Mouse (Mus musculus): ENCODE results near the gene 2310061I04Rik.

The 2310061I04Rik gene

GRCm38 (mm10) chr17:35916297-35917142 is 19.3 kb upstream of the 2310061I04Rik start, which contains the start of the genes Mrps18b and Ppp1r10:
Gene Mrps18b, minus strand, starts transcription at chr17:35916389.
Gene Ppp1r10, plus strand, starts transcription at chr17:35916434.
- DNase-seq (ENCODE audit: low spot score) = peak; percentile 100

DNA sequence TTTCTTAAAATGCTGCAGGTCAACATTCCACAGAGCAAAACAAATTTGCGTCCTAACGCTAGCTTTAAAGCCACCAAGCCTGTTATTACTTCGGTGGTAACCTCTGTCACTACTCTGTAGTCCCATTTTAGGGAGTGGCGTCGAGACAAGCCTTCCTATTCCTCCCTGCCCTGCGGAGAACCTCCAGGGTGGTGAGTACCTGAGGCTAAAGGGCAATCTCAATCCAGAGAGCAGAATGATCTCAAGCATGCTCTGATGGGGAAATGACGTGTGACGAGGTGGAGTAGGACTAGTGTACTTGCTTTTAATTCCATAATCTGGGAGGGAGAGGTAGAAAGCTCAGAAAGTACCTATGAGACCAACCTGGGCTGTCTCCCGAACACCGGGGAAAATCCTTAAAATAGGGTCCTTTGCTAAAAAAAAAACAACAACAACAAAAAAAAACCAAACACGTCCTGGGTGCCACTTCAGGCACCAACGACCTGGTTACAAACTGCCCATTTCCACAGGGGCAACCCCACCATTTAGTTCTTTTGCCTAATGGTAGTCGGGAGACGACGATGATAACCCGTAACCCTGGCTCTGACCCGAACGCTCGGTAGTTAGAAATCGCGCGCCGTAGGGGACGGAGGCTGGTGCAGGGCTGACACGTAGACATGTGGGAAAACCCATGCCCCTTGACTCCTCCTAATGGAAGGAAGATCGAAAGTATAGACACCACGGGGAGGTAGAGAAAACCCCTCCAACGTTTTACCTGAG is 18.5 kb upstream of the 2310061I04Rik start:
- DNase-seq (ENCODE audit: low spot score) = no peak

- no peak for DNase-seq (ENCODE audit: low spot score)
Observed at GRCm38 (mm10) chr17:35914975-35915374, 17.7 kb upstream of the 2310061I04Rik start.

GRCm38 (mm10) chr17:35909919-35910369 is 12.7 kb upstream of the 2310061I04Rik start, which contains the start of gene Atat1:
Gene Atat1, minus strand, starts transcription at chr17:35910075.
- peak; percentile 97 for DNase-seq (ENCODE audit: low spot score)

- no peak for DNase-seq (ENCODE audit: low spot score)
Observed at GRCm38 (mm10) chr17:35909186-35909918, 12.1 kb upstream of the 2310061I04Rik start.

- DNase-seq (ENCODE audit: low spot score) = no peak
Observed at GRCm38 (mm10) chr17:35907609-35908008, 10.4 kb upstream of the 2310061I04Rik start.

DNA sequence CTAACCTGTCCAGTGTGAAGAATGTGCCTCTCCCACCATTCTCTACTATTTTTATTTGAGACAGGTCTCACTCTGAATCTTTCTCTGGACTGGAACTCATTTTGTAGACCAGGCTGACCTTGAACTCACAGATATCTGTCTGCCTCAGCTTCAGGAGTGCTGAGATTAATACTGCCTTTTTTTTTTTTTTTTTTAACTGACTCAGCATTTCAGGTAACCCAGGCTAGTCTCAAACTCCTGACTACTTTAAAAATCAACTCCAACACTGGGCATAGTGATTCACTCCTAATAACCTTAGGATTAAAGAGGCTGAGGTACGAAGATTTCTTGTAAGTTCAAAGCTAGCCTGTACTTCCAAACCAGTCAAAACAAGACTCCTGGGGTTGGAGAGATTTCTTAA is 8.4 kb upstream of the 2310061I04Rik start:
- DNase-seq (ENCODE audit: low spot score) = no peak

GRCm38 (mm10) chr17:35903992-35904355 is 6.7 kb upstream of the 2310061I04Rik start:
- no peak for DNase-seq (ENCODE audit: low spot score)

DNA sequence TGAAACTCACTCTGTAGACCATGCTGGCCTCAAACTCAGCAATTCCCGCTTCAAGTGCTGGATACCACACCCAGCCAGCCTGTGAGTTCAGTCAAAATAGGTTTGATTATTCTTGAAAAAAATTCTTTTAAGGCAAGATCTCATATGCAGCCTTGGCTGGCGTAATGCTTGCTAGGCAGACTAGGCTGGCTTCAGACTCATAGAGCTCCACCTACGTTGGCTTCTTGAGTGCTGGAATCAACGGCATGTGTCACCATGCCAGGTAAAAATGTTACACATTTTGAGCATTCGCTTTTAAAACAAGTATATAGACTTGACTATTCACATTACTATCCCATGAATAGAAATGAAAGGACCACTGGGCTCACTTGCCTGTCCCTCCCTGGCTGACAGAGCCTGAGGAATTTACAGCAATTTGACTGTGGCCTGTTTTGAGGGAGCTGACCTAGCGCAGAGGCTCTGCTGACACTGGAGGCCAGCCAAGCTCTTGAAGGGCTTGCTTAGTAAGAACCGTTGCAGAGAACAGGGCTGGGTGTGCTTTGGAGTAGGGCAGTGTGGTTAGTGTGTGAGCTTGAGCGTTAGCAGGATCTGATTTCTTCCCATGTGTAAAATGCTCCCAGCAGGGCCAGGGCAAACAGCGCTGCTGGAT is 6.2 kb upstream of the 2310061I04Rik start:
- DNase-seq (ENCODE audit: low spot score) = peak; percentile 86

- DNase-seq (ENCODE audit: low spot score) = no peak
Observed at GRCm38 (mm10) chr17:35900636-35901035, 3.4 kb upstream of the 2310061I04Rik start.

DNA sequence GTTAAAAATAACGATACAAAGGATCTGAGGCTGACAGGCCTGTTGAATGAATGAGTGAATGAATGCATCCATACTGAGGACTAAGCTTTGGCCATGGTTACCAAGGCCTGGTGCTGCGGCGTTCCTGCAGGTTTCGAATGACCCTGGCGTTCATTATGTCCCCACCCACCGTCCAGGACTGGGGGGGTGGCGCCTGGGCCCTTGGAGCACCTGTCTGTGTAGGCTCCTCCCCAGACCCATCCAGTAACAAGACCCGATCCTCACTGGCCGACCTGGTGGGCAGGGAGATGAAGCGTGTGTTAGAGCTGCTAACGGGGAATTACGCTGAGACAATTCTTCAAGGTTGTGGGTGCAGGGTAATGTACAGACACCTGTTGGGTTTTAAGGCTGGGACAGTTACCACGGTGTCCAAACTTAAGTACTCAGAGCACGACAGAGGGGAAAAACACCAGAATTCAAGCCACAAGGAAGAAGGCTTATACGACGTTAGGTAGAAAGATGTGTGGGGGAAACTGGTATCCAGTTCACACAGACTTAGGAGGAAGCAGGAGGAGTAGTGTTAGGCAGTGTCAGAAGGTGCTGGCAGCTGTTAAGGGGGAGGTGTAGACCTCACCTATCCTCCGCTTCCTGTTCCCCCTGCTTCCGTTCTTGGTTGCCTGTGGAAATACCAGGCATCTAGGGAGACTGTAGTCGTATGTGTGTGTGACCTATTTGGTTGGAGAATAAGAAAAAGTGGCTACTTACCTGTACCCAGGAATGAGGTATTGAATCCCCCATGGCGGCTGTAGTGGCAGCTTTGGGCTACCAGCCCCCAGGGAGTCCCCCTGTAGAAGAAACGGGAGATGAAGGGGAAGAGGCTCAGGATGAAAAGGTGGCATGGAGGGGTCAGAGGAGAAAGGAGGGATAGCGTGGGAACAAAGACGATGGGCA is 678 bp upstream of the 2310061I04Rik start:
- no peak for DNase-seq (ENCODE audit: low spot score)

DNA sequence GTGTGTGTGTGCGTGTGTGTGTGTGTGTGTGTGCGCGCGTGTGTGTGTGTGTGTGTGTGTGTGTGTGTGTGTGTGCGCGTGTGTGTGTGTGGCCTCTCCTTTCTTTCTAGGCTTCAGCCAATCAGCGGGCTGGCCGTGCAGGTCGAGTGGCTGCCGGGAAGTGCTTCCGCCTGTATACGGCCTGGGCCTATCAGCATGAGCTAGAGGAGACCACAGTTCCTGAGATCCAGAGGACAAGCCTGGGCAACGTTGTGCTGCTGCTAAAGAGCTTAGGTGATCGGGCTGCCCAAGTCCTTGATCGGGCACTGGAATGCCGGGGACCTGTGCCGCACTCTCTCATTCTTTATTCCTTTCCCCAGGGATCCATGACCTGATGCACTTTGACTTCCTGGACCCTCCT is 9.5 kb downstream of the 2310061I04Rik start:
- DNase-seq (ENCODE audit: low spot score) = no peak

GRCm38 (mm10) chr17:35883777-35884176 is 13.5 kb downstream of the 2310061I04Rik start:
- DNase-seq (ENCODE audit: low spot score) = no peak

DNA sequence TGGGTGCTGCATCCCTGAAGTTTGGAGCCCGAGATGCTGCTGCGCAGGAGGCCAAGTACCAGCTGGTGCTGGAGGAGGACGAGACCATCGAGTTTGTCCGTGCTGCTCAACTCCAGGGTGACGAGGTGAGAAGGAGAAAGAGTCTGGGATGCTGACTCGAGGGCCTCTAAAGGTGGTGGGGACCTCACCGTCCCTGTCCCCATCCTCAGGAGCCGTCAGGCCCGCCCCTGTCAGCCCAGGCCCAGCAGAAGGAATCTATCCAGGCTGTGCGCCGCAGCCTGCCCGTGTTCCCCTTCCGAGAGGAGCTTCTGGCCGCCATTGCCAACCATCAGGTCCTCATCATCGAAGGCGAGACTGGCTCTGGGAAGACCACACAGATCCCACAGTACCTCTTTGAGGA is 14.3 kb downstream of the 2310061I04Rik start:
- DNase-seq (ENCODE audit: low spot score) = no peak

DNA sequence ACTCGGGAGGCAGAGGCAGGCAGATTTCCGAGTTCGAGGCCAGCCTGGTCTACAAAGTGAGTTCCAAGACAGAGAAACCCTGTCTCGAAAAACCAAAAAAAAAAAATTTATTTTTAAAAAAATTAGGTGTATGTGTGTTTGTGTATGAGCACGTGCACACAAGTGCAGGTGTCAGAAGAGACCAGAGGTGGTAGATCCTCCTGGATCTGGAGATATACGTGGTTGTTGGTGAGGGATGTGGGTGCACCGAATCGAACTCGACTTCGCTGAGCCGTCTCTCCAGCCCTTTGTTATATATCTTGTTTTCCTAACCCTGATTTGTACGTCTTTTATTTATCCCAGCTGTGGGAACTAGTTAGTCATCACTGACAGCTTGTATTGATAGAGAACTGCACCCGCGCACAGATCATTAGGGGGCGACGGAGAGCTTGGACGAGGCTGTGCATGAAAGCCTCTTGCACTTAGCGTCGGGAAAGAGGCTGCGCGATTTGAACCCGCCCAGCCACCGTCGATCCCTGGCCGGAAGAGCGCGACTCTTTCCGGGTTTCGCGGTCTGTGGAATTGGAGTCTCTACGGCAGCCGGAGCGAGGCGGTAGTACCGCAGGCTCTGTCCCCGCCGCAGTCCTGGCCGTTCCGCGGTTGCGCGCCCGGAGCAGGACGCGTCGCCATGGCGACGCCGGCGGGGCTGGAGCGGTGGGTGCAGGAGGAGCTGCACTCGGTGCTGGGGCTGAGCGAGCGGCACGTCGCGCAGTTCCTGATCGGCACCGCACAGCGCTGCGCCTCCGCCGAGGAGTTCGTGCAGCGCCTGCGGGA is 17.8 kb downstream of the 2310061I04Rik start, which contains the start of gene Dhx16:
Gene Dhx16 (plus strand): TSS at position 575 of the 813 bp plus-strand sequence.
- peak; percentile 96 for DNase-seq (ENCODE audit: low spot score)

DNA sequence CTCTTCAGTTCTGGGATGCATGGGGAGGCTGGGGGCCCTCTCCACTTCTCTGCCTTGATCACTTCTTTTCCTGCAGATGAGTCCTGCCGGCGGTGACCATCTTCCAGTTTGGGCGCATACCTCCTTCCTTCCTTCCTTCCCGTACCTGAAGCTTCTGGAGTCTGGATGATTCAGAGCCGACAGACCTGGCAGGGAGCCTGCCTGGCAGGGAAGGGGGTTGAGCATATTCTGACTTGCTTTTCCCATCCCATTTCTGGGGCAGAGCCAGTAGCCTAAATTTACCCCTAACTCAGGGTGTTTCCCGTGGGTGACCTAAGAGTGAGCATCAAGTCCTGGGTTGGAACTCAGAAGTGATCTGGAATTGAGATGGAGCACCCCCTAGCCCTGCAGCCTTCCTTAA is 22.5 kb downstream of the 2310061I04Rik start:
- no peak for DNase-seq (ENCODE audit: low spot score)

- peak; percentile 88 for DNase-seq (ENCODE audit: low spot score)
Observed at GRCm38 (mm10) chr17:35873774-35874519, 23.3 kb downstream of the 2310061I04Rik start.

DNA sequence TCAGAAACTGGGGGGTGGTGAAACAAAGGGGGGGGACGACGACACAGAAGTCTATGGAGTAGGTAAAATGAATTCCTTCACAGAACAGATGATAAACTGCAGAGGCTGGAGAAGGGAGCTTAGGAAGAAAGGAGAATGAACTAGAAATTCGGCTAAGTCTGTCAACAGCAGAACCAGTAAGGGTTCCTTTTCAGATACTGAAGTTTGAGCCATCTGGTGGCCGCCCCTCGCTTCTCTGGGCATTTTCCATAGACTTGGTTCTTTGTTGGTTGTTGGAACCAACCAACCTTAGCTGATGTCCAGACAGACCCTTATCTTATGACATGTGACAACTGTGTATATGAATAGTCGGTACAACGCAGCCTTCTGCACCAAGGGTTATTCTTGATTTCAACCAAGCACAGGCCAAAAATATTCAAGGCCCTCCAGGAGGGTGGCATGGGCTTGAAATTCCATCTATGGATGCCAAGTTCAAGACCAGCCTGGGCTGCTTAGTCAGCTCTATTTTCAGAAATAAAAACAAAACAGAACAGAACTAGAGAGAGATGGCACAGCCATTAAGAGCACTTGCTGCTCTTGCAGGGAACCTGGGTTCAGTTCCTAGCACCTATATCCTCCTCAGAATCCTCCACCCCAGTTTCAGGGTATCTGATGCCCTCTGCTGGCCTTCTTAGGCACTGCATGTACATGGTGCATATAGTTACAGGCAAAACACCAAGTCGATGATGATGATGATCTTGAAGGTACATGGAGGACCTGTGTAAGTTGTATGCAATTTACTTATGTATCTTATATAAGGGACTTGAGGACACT is 26.1 kb downstream of the 2310061I04Rik start:
- DNase-seq (ENCODE audit: low spot score) = peak; percentile 23
